Mouse (Mus musculus) stomach, postnatal 0 days (tissue): ENCODE data around the gene Gm853.

Experiments used
- CTCF ChIP-seq: IDR thresholded peaks from 2 replicates; pipeline ENCODE4 v1.5.1; 2016; ENCODE audit warnings: antibody characterized with exemption, low read depth, mild to moderate bottlenecking, moderate library complexity
- EP300 ChIP-seq: optimal IDR thresholded peaks from 2 replicates; pipeline ENCODE3; 2016; ENCODE audit warnings: antibody characterized with exemption

DNA sequence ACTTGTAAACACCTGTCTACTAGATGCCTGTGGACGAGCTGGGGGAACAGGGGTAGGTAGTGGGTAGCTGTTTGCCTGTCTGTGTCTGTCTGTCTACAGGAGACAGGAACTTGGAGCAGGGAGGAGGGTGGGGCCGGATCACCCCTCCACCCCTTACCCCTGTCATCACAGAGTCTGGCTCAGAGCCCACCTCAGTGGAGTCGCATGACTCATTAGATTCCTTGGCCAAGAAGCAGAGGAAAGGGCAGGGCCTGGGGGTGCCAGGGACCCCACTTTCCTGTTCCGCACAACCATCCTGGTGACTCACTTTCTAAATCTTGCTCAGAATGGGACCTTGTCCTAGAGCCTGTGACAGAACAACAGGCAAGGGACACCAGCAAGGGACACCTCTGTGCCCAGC, 45.1 kb downstream of the Gm853 start:
- TF ChIP-seq CTCF (no peak), EP300 (no peak)
